Mouse (Mus musculus) liver, postnatal 0 days (tissue): ENCODE measurements at regions not wholly inside any gene's neighbourhood (a gene's known extent, or its start where the extent isn't known, plus 50 kb on each side); places are given as distances from the start of the nearest gene placed in this dataset.

ENCODE experiments used
- CTCF ChIP-seq: sonication (generic); IDR thresholded peaks from 2 replicates; pipeline ENCODE4 v1.5.1; 2016; ENCODE audit warnings: antibody characterized with exemption, low read depth
- EP300 ChIP-seq: IDR thresholded peaks from 2 replicates; pipeline ENCODE4 v1.6.1; 2016; ENCODE audit warnings: antibody characterized with exemption, low read depth, mild to moderate bottlenecking

DNA sequence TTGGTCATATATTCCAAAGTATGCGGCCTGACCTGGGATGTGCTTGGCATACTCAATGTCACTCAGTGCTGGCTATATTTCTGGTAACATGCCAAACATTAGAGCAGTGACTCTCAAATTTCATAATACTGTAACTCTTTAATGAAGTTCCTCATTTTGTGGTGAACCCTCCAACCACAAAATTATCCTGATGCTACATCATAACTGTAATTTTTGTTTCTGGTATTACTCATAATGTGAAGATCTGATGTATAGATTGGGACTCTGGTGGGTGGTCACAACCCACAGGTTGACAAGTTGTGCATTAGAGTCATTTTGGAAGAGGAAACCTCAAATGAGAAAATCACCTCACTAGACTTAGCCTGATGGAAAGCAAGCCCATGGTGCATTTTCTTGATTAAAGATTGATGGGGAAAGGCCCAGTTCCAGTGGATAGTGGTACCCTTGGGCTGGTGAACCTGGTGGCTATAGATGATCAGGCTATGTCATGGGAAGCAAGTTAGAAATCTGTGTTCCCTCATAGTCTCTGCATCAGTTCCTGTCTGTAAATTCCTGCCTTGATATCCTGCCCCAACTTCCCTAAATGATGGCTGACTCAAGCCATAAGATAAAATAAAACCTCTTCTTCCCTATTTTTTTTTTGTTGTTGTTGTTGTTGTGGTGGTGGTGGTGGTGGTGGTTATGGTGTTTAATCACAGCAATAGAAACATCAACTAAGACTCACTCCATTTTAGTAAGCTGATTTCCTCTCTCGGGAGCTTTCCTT is 483.5 kb upstream of the Kif18a start:
- TF ChIP-seq CTCF (no peak), EP300 (no peak)
